Mouse (Mus musculus): ENCODE measurements around the gene Mrps27.

Mrps27 gene

GRCm38 (mm10) chr13:99387901-99388811, 43.6 kb downstream of the Mrps27 start:
- peak; percentile 41 for DNase-seq (ENCODE audit: low read depth, low spot score)

- peak; percentile 90 for DNase-seq (ENCODE audit: low read depth, low spot score)
Observed at GRCm38 (mm10) chr13:99391417-99391816, 46.8 kb downstream of the Mrps27 start.

GRCm38 (mm10) chr13:99393128-99393527, 48.5 kb downstream of the Mrps27 start:
- no peak for DNase-seq (ENCODE audit: low read depth, low spot score)

- DNase-seq (ENCODE audit: low read depth, low spot score), result no peak
Observed at GRCm38 (mm10) chr13:99394694-99395093, 50.1 kb downstream of the Mrps27 start.

- peak; percentile 56 for DNase-seq (ENCODE audit: low read depth, low spot score)
Observed at GRCm38 (mm10) chr13:99395531-99395930, 50.9 kb downstream of the Mrps27 start.

DNA sequence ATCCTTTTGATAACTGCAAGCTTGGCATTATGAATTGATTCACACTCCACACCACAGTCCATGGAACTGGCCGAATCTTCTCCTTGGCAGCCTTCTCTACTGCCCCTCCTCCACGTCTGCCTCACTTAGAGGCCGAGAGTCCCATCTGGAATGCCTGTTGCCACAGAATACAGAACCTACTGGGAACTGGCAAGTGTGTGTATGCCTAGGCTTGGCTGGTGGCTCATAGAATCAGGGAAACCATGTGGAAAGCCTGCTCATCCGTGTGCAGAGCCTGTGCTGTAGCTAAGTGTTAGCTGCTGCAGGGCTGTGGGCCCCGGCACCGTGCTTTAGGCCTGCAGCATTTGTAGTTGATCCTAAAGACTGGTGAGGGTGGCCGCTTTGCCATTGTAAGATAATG, 52.6 kb downstream of the Mrps27 start:
- DNase-seq (ENCODE audit: low read depth, low spot score), result peak; percentile 97

DNA sequence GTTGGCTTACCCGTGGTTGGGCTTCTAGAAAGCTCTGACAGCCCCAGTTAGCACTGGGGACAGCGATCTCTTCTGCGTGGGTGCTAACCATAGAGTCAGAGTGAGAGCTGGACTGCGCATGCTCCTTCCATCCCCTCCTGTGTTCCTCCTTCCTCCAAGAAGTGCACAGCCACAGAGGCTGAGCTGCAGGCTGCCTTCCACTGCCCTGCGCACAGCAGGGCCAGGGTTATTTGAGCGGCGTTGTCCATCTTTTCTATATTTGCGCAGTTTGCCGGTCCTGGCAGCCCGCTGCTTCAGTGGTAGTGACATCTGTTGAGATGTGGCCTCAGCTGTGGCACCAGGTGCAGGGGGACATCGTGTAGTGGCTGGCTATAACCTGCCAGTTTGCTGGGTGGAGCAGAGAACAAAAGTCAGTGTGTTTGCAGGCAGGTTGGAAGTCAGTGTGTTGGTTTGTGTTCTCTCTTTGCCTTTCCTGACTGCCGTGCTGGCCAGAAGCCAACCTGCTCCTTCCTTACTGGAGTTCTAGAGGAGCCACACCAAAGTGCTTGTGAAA, 53.6 kb downstream of the Mrps27 start:
- DNase-seq (ENCODE audit: low read depth, low spot score), result peak; percentile 44

DNA sequence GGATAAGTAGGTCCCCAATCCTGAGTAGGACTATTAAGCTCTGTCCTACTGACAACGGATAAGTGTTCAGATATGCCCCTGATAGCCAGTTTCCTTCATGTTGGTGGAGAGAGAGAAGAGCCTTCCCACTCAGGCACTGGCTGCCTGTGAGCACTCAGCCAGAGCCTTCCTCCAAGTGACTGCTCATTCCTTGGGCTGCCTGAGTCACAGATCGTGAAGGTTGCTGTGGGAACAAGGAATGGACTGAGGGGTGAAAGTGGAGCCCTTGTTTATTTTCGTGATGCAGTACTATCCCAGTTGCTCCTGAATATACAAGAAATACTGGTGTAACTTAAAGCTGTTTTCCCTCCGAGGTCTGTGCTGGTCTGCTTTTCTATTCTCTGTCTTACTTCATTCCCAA, 54.8 kb downstream of the Mrps27 start:
- no peak for DNase-seq (ENCODE audit: low read depth, low spot score)

GRCm38 (mm10) chr13:99409216-99409615, 64.6 kb downstream of the Mrps27 start:
- DNase-seq (ENCODE audit: low read depth, low spot score), result no peak

DNA sequence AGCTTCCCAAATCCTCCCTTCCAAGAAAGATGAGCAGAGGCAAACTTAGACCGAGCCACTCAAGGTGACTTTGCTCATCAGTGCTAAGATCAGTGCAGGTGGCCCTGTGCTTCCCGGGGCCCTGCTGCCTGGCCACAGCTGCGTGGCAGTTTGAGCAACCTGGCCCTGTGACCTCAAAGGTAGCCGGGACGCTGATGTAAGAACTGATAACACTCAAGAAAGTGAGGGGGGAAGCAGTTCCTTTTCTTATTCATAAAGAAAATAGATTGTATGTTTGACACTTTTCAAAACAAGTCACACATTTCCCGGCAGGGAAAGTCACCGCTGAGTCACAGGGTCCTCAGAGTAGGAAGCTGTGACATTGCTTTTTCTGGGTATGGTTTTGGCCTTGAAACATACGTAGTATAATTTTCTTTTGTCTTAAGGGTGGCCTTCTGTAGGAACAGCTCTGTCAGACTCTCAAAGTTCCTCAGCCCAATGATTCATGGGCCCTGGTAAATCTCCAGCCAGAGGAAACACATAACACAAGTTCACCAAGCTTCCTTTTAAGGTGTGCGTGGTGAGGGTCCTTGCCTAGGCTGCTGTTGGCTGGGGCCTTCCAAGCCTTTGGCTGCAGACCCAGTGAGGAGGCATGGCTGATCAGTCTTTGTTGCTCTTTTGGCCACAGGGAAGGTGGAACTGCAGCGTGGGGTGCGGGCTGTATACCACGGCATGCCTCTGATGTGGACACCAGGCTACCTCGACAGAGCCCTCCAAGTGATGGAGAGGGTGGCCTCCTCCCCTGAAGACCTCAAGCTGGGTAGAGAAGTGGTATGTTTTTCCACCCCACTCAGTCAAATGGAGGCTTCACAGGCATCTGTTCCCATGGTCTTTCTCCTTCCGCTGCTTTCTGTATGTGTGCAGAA, 66.3 kb downstream of the Mrps27 start:
- no peak for DNase-seq (ENCODE audit: low read depth, low spot score)

GRCm38 (mm10) chr13:99411761-99412160, 67.2 kb downstream of the Mrps27 start:
- DNase-seq (ENCODE audit: low read depth, low spot score), result peak; percentile 65

GRCm38 (mm10) chr13:99412477-99413080, 68.0 kb downstream of the Mrps27 start:
- peak; percentile 93 for DNase-seq (ENCODE audit: low read depth, low spot score)

- no peak for DNase-seq (ENCODE audit: low read depth, low spot score)
Observed at GRCm38 (mm10) chr13:99413481-99414351, 69.1 kb downstream of the Mrps27 start.

DNA sequence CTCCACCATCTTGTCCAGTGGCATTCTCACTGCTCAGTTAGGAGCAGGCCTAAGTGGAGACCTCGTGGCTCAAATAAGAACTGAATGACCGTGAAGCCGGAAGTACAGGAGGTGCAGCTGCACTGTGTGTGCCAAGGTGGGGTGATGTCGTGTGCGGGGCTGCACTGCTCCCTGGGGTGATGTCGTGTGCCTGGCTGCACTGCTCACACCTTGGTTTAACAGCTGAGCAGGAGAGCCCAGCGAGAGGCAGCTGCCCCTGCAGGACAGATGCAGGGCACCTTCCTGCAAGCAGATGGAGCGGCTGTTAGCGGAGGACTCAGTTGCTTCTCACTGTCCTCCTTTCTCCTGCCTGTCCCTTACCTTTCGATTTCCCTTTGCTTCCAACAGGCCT, 69.8 kb downstream of the Mrps27 start:
- no peak for DNase-seq (ENCODE audit: low read depth, low spot score)

DNA sequence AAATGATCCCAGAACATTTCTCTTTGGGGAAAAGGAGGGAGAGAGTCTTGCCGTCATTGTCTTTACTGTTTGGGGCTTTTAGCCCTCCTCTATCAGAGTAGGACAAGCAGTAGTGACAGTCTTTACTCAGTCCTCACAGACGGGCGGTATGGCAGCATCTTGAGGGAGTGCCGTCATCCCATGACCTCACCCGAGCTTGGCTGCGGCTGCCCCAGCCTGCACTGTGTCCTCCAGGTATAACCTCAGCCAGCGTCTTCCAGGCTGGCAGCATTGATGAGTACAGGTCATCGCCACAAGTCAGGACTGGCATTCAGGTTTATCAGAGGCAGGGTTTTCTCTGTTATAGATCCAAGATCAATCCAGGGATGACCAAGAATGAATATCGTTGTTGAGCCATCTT, 72.0 kb downstream of the Mrps27 start:
- no peak for DNase-seq (ENCODE audit: low read depth, low spot score)

DNA sequence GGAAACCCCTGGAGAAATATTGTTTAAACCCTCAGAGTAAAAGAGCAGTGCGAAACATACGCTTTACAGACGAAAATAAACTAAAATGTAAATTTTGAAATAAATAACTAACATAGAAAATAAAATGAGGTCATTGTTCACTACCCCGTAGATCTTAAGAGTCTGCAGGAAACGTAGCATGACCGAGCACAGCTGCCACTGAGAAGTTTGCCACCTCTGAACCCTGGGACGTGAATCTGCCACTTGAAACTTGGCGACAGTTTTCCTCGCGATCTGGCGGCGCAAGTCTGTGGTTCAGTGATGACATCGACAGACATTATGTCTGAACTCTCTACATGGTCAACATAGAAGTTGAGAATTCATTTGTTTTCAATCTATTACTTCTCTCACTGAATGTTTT, 79.0 kb downstream of the Mrps27 start:
- DNase-seq (ENCODE audit: low read depth, low spot score), result no peak

DNA sequence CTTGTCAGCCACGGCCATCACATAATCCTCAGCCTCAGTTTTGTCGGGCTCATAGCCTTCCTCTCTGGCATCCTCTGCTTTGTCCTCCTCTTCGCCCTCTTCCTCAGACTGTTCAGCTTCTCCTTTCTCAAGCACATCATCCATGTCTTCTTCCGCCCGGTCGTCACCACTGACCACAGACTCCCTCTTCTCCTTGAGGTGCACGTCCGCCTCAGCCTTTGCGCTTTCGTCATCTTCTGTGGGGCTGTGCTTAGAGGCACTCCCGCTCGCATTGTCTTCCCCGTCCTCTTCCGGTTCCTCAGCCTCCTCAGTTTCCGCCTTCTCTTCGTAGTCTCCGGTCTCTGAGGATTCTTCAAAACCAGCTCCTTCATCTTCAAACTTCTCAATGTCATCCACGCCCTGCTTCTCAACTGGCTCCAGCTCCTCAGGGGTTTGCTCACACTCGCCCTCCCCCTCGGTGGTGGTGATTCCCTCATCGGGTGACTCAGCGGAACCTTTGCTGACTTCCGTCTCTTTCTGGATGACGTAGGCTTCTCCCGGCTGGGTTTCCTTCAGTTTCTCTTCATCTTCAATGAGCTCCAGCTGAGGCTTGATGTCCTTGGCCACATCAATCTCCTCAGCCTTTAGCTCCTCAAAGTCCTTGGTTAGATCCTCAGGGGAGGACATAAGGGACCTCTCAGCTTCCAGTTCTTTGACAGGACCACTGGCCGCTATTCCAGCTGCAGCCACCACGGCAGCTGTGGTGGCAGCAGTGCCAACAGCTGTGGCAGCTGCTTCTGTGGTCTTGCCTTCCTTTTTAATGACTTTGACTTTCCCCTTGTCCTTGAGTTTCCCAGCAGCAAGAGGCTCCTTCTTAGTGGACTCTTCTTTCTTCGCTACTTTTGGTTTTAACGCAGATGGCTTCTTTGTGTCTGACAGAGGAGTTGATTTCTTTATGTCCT, 88.8 kb downstream of the Mrps27 start:
- DNase-seq (ENCODE audit: low read depth, low spot score), result peak; percentile 48

DNA sequence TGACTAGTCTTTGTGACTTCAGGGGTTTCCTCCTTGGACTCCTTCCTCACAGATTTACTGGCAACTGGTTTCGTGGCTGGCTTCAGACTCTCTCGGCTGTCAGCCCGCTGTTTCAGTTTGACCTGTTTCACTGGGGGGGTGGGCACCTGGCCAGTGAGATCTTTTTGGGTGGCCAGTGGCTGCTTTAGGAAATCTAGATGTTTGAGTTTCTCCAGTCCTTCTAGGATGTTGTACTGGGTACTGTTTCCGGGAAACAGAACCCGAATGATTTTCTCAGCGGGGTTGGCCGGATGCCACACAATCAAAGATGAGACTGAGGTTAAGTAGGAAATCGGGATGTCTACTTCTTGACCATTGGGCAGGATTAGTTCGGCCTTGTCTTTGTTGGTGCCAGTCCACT, 89.9 kb downstream of the Mrps27 start:
- no peak for DNase-seq (ENCODE audit: low read depth, low spot score)

- no peak for DNase-seq (ENCODE audit: low read depth, low spot score)
Observed at GRCm38 (mm10) chr13:99437051-99437450, 92.5 kb downstream of the Mrps27 start.

GRCm38 (mm10) chr13:99439357-99439756, 94.8 kb downstream of the Mrps27 start:
- no peak for DNase-seq (ENCODE audit: low read depth, low spot score)

All from brain, adult 2 months (tissue).